Mouse (Mus musculus) stomach, embryonic 16.5 days (tissue): ENCODE measurements around the gene Cacna2d2. TPM values are rescaled to one million over a fixed set of nuclear protein-coding genes. Genes with fewer than 3 reads are reported as not detected.
A peak's percentile ranks its signal among the peaks of the same experiment; 100 is the strongest.

Source experiments
- ATAC-seq: fragments of 200-750 bp; cut with Nextera tagmentation; 2 replicates; pipeline ENCODE4 v1.8.0; 2017; ENCODE audit warnings: moderate number of reproducible peaks, moderate TSS enrichment; ENCODE audit not compliant: insufficient read depth, low FRiP score
- H3K27ac ChIP-seq: fragments of 300-500 bp; sonication (generic); 2 replicates; pipeline ENCODE4 v1.5.1; 2014; ENCODE audit warnings: low read length
- H3K27me3 ChIP-seq: fragments of 300-500 bp; sonication (generic); 2 replicates; pipeline ENCODE4 v1.6.1; 2014; ENCODE audit warnings: low read length, control low read depth, mixed read lengths; ENCODE audit not compliant: control insufficient read depth, insufficient read depth
- H3K36me3 ChIP-seq: fragments of 300-500 bp; sonication (generic); 2 replicates; pipeline ENCODE4 v1.6.1; 2014; ENCODE audit warnings: low read length; ENCODE audit not compliant: control insufficient read depth, insufficient read depth
- H3K4me1 ChIP-seq: fragments of 300-500 bp; sonication (generic); 2 replicates; pipeline ENCODE4 v1.6.1; 2014; ENCODE audit warnings: low read length, control low read depth, mixed read lengths; ENCODE audit not compliant: control insufficient read depth, insufficient read depth
- H3K4me2 ChIP-seq: fragments of 300-500 bp; sonication (generic); 2 replicates; pipeline ENCODE4 v1.6.1; 2014; ENCODE audit warnings: low read depth, low read length, mixed read lengths
- H3K4me3 ChIP-seq: fragments of 300-500 bp; sonication (generic); replicated peaks from 2 replicates; pipeline ENCODE4 v1.5.1; 2014; ENCODE audit warnings: mild to moderate bottlenecking, low read length
- H3K9ac ChIP-seq: fragments of 300-500 bp; sonication (generic); 2 replicates; pipeline ENCODE4 v1.6.1; 2014; ENCODE audit warnings: low read length
- H3K9me3 ChIP-seq: fragments of 300-500 bp; sonication (generic); replicated peaks from 2 replicates; pipeline ENCODE4 v1.6.1; 2016; ENCODE audit warnings: low read length, control low read depth; ENCODE audit not compliant: control insufficient read depth
- WGBS: fragments of 180-500 bp; shearing (Covaris S2); extraction: QIAGEN DNeasy Blood & Tissue Kit; methylation state at CpG from one replicate; pipeline ENCODE4 v1.1.7; 2014; 5-methylcytosine and 5-hydroxymethylcytosine counted together
- polyA plus RNA-seq: library from polyadenylated mRNA; unstranded; fragments of >200 nt; fragmentation: Nextera tagmentation; extraction: Ambion mirVana; gene quantifications from 2 replicates; pipeline ENCODE4 v1.2.1, GENCODE M21; 2015

Cacna2d2 gene
- 0.19 and 0.35 TPM in 2 replicates for polyA plus RNA-seq

GRCm38 (mm10) chr9:107399491-107399971 lies at the start of gene Cacna2d2:
Gene Cacna2d2 (plus strand): TSS chr9:107399612.
- peak within 1 kb of the TSS; percentile 69 for H3K9ac ChIP-seq
- H3K27me3 ChIP-seq, result peaks cover 68% of the 10 kb centered on the region
- no peaks in the 10 kb centered on the region for H3K36me3 ChIP-seq
- H3K4me3 ChIP-seq, result peak within 1 kb of the TSS; percentile 63
- peaks cover 8% of the 10 kb centered on the region; the same call in 1 of the 2 replicates for H3K4me1 ChIP-seq
- 1% methylated on average over 46 of the region's 54 CpGs for WGBS
- ATAC-seq, result peak; percentile 75
- peak within 1 kb of the TSS; percentile 98 for H3K4me2 ChIP-seq
- H3K27ac ChIP-seq, result no peak within 1 kb of the TSS
- H3K9me3 ChIP-seq, result no peaks in the 10 kb centered on the region

- Histone ChIP-seq H3K36me3 (no peaks in the 10 kb centered on the region), H3K27me3 (peaks cover 5% of the 10 kb centered on the region; the same call in 1 of the 2 replicates), H3K4me1 (no peaks in the 10 kb centered on the region), H3K4me2 (no peak overlapping the region), H3K27ac (no peak overlapping the region), H3K9me3 (no peaks in the 10 kb centered on the region), H3K9ac (no peak overlapping the region), H3K4me3 (no peak overlapping the region)
- WGBS, result 69% methylated on average over 1 of the region's 1 CpGs
- ATAC-seq, result no peak
Measured at GRCm38 (mm10) chr9:107354826-107355225, 44.6 kb upstream of the Cacna2d2 start.

GRCm38 (mm10) chr9:107355870-107356765 lies 43.3 kb upstream of the Cacna2d2 start:
- Histone ChIP-seq H3K4me3 (no peak overlapping the region), H3K9me3 (no peaks in the 10 kb centered on the region), H3K4me1 (no peaks in the 10 kb centered on the region), H3K4me2 (no peak overlapping the region), H3K9ac (no peak overlapping the region), H3K27me3 (peaks cover 5% of the 10 kb centered on the region; the same call in 1 of the 2 replicates), H3K36me3 (no peaks in the 10 kb centered on the region), H3K27ac (no peak overlapping the region)
- 45% methylated on average over 7 of the region's 7 CpGs for whole genome bisulfite sequencing
- ATAC-seq, result no peak

- no peak overlapping the region for H3K27ac ChIP-seq
- H3K4me3 ChIP-seq, result no peak overlapping the region
- no peak overlapping the region for H3K9ac ChIP-seq
- WGBS, result 22% methylated on average over 5 of the region's 5 CpGs
- H3K9me3 ChIP-seq, result no peaks in the 10 kb centered on the region
- H3K27me3 ChIP-seq, result peaks cover 5% of the 10 kb centered on the region
- H3K4me1 ChIP-seq, result no peaks in the 10 kb centered on the region
- no peak overlapping the region for H3K4me2 ChIP-seq
- ATAC-seq, result no peak
- no peaks in the 10 kb centered on the region for H3K36me3 ChIP-seq
Measured at GRCm38 (mm10) chr9:107357651-107358050, 41.8 kb upstream of the Cacna2d2 start.

DNA sequence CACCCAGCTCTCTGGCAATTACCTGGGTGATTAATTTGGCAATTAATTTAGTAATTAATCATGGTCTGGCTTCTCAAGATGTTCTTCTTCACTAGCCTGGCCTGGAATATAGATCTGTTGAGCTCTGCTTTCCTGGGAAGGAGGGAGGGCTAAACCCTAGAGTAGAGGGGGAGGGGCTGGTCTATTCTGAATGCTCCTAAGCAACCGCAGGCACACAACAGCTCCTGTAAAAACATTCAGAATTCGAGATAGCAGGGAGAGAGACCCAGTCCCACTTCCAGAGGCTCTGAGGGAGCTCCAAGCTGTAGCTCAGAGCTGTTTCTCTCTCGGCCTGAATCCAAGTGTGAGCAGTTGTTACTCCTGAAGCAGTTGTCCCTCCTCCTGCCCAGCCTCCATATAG lies 38.4 kb upstream of the Cacna2d2 start:
- H3K4me3 ChIP-seq, result no peak overlapping the region
- no peaks in the 10 kb centered on the region for H3K9me3 ChIP-seq
- no peak overlapping the region for H3K4me2 ChIP-seq
- H3K27me3 ChIP-seq, result peaks cover 5% of the 10 kb centered on the region
- no peak overlapping the region for H3K9ac ChIP-seq
- ATAC-seq, result no peak
- H3K27ac ChIP-seq, result no peak overlapping the region
- H3K36me3 ChIP-seq, result no peaks in the 10 kb centered on the region
- 17% methylated on average over 3 of the region's 3 CpGs for WGBS
- no peaks in the 10 kb centered on the region for H3K4me1 ChIP-seq

- Histone ChIP-seq H3K9me3 (no peaks in the 10 kb centered on the region), H3K9ac (no peak overlapping the region), H3K4me2 (no peak overlapping the region), H3K27ac (no peak overlapping the region), H3K27me3 (no peaks in the 10 kb centered on the region; the same call in none of the 2 replicates), H3K4me3 (no peak overlapping the region), H3K36me3 (no peaks in the 10 kb centered on the region), H3K4me1 (no peaks in the 10 kb centered on the region)
- 0% methylated on average over 3 of the region's 3 CpGs for WGBS
- no peak for ATAC-seq
Measured at GRCm38 (mm10) chr9:107366644-107367043, 32.8 kb upstream of the Cacna2d2 start.

- no peaks in the 10 kb centered on the region for H3K4me1 ChIP-seq
- H3K4me3 ChIP-seq, result no peak overlapping the region
- H3K9me3 ChIP-seq, result no peaks in the 10 kb centered on the region
- ATAC-seq, result no peak
- 29% methylated on average over 1 of the region's 1 CpGs for WGBS
- no peak overlapping the region for H3K4me2 ChIP-seq
- no peaks in the 10 kb centered on the region for H3K27me3 ChIP-seq
- no peak overlapping the region for H3K9ac ChIP-seq
- H3K36me3 ChIP-seq, result no peaks in the 10 kb centered on the region
- H3K27ac ChIP-seq, result no peak overlapping the region
Measured at GRCm38 (mm10) chr9:107368302-107368701, 31.1 kb upstream of the Cacna2d2 start.

DNA sequence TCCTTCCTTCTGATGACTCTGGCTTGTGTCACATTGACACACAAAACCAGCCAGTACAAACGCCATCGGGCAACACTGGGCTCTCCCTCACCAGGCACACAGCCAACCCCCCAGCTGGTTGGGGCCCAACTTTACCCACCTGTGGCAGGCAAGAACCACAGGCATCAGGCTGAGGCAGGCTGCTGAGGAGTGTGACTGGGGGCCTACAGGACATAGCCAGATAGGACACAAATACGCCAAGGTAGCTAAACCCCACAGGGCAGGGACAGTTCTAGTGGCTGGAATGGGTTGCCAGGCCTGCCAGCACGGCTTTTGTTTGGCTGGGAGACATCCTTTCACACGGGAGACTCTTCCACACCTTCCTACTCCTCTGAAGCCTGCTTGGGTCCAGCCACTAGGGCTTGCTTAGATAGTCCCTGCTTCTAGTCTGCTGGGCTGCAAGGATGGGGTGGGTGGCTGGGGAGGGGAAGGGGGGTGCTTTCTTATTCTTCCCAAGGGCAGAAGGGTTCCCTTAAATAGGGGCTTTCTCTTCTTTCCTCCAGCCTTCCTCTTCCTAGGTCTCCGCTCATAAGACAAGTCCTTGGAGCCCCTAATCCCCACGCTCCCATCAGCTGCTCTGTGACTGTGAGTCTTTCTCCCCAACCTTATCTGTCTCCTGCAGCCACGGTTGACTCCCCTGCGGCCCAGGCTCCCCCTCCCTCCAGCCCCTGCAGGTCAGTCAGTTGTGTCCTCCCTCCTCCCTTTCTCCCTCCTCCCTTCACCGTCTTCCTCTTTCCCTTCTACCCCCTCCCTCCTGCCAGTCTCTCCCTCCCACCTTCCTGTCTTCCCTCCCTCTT lies 29.9 kb upstream of the Cacna2d2 start:
- Histone ChIP-seq H3K9me3 (no peaks in the 10 kb centered on the region), H3K27ac (no peak overlapping the region), H3K4me3 (no peak overlapping the region), H3K36me3 (no peaks in the 10 kb centered on the region), H3K27me3 (peaks cover 4% of the 10 kb centered on the region; the same call in 1 of the 2 replicates), H3K9ac (no peak overlapping the region), H3K4me2 (no peak overlapping the region), H3K4me1 (no peaks in the 10 kb centered on the region)
- peak; percentile 27; the same call in 1 of the 2 replicates for ATAC-seq
- 34% methylated on average over 10 of the region's 10 CpGs for WGBS

DNA sequence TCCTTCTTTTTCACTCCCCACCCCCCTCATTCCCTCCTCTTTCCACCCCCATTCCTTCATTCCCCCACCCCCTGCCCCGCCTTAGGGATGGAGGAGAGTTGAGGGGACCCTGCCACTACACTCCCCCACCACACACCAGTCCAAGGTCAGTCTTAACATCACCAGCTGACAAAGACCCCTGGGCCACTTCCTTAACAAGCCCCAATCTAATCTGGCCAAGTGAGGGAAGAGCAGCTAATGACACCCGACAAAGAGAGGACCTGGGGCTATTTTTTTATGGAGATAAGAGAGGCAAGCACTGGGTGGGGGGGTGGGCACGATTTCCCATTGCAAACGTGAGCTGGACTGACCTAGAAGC lies 29.3 kb upstream of the Cacna2d2 start:
- 11% methylated on average over 4 of the region's 4 CpGs for whole genome bisulfite sequencing
- Histone ChIP-seq H3K36me3 (no peaks in the 10 kb centered on the region), H3K4me1 (no peaks in the 10 kb centered on the region), H3K27me3 (peaks cover 4% of the 10 kb centered on the region; the same call in 1 of the 2 replicates), H3K4me3 (no peak overlapping the region), H3K9ac (no peak overlapping the region), H3K4me2 (no peak overlapping the region), H3K27ac (no peak overlapping the region), H3K9me3 (no peaks in the 10 kb centered on the region)
- no peak for ATAC-seq
